Mouse (Mus musculus) CD4-positive naive resting alpha-beta T cell, adult 57 days (primary cell): ENCODE results near the gene Olfr103. TPM values are rescaled to one million over a fixed set of nuclear protein-coding genes. Genes with fewer than 3 reads are reported as not detected.

Experiments
- total RNA-seq: library from RNA; stranded (reverse); gene quantifications from one replicate; pipeline ENCODE4 v1.2.4, GENCODE M21; 2023

Gene Olfr103
- not detected for total RNA-seq

DNA sequence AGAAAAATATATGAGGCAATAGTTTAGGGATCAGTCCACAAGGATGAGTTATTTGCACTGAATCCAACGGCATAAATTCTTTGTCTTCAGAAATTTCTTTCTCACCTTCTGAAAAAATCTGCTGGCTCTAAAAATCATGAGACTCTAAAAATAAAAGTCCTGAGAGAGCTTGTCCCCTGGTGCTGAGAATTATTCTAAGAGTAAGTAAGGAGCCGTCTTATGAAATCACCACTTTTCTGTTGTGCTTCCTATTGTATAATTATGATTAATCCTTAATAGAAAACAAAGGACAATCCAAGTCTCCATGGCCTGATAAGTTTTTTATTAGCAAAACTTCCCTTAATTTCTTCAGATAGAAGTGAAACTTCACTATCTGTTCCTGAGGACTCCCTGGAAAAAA lies at the start of gene Olfr103:
TSS of gene Olfr103 (minus strand) at position 101 of the 400 bp plus-strand sequence.

DNA sequence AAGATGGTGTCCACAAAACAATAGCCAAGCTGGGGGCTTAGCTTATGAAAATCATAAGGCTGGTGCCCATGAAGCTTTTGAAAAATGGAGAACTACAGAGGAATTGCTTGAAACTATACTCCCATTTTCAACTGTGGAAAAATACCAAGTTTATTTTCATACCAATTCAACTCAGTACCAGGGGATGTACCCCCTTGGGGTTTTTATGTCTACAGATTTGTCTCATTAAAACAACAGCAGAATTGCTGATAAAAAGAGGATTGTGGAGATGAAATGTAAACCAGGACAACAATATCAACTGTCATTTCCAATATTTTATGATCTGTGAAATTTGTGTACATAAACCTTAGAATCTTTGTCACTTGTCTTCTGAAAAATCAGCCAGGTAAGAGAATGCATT lies 39.2 kb upstream of the Olfr103 start, which contains the start of gene Olfr105-ps:
TSS of gene Olfr105-ps (plus strand) at position 301 of the 400 bp plus-strand sequence.

DNA sequence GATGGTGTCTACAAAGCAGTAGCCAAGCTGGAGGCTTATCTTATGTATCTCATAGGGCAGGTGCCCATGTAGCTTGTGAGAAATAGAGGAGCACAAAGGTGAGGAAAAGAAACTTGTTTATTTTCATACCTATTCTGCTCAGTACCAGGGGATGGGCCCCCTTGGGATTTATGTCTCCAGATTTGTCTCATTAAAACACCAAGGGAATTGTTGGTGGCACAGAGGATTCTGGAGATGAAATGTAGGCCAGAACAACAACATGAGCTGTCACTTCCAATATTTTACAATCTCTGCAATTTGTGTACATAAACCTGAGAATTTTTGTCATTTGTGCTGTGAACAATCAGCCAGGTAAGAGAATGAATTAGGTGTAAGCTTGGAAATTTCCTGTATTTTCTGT lies 19.8 kb upstream of the Olfr103 start, which contains the start of gene Olfr104-ps:
TSS of gene Olfr104-ps (plus strand) at position 301 of the 400 bp plus-strand sequence.

DNA sequence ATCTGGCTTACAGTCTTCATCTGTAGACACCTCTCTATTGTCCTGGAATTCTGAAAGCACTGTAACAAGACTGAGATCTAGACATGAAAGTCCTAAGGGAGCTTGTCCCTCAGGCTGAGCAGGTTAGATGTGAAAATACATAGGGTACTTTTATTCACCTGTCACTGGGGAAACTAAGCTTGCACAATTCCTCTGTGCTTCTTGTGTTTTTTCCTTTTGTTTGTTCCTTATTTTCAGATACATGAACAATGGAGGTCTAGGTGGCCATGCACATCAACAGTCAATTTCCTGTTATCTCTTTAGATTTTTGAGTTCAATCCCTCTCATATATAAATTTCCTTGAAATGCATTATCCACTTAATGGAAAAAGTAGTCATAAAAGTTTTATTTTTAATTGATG lies 22.5 kb downstream of the Olfr103 start, which contains the start of gene Olfr102:
TSS of gene Olfr102 (minus strand) at position 101 of the 400 bp plus-strand sequence.

DNA sequence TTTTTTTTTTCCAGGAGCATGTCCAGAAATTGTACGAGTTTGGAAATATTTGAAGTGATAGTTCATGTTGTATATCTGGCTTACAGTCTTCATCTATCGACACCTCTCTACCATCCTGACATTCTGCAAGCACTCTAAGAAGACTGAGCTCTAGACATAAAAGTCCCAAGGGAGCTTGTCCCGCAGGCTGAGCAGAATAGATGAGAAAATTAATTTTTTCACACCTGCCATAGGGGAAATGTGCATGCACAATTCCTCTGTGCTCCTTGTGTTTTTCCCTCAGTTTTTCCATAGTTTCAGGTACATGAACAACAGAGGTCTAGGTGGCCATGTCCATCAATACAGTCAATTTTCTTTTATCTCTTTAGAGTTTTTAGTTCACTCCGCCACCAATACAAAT lies 35.3 kb downstream of the Olfr103 start, which contains the start of gene Olfr101:
TSS of gene Olfr101 (minus strand) at position 101 of the 400 bp plus-strand sequence.

Other genes with a start within 250 kb of the Olfr103 start
- gene Olfr91, start 241.4 kb downstream of the Olfr103 start, total RNA-seq = not detected
- not detected for gene Olfr92, start 219.6 kb downstream of the Olfr103 start, total RNA-seq
- gene Olfr93, start 178.2 kb downstream of the Olfr103 start, total RNA-seq = not detected
- gene Ubd, start 145.8 kb downstream of the Olfr103 start, total RNA-seq = not detected
- gene Olfr94, start 138.7 kb downstream of the Olfr103 start, total RNA-seq = not detected
- not detected for gene Olfr95, start 126.6 kb downstream of the Olfr103 start, total RNA-seq
- gene Olfr96, start 119.6 kb downstream of the Olfr103 start, total RNA-seq = not detected
- not detected for gene Olfr97, start 102.4 kb downstream of the Olfr103 start, total RNA-seq
- gene Olfr98, start 75.9 kb downstream of the Olfr103 start, total RNA-seq = not detected
- gene H2-M3, start 69.5 kb downstream of the Olfr103 start, total RNA-seq = 28.4 TPM
- gene Olfr99, start 56.2 kb downstream of the Olfr103 start, total RNA-seq = not detected
- gene Olfr101, start 35.4 kb downstream of the Olfr103 start, total RNA-seq = not detected
- gene Olfr102, start 22.6 kb downstream of the Olfr103 start, total RNA-seq = not detected
- not detected for gene Olfr104-ps, start 19.9 kb upstream of the Olfr103 start, total RNA-seq
- not detected for gene Olfr105-ps, start 39.3 kb upstream of the Olfr103 start, total RNA-seq
- not detected for gene Olfr106-ps, start 50.7 kb upstream of the Olfr103 start, total RNA-seq
- not detected for gene Olfr107, start 59.5 kb upstream of the Olfr103 start, total RNA-seq
- gene Olfr108, start 105.8 kb upstream of the Olfr103 start, total RNA-seq = not detected
- gene Olfr109, start 119.2 kb upstream of the Olfr103 start, total RNA-seq = not detected
- not detected for gene H2-M2, start 143.9 kb upstream of the Olfr103 start, total RNA-seq
- not detected for gene Olfr110, start 152.8 kb upstream of the Olfr103 start, total RNA-seq
- not detected for gene Olfr111, start 168.3 kb upstream of the Olfr103 start, total RNA-seq
- not detected for gene Olfr112, start 229.8 kb upstream of the Olfr103 start, total RNA-seq
- gene Olfr113, start 238.0 kb upstream of the Olfr103 start, total RNA-seq = not detected